Mouse (Mus musculus): ENCODE data around the gene Slc9a3. TPM values are rescaled to one million over a fixed set of nuclear protein-coding genes. Genes with fewer than 3 reads are reported as not detected.

The Slc9a3 gene
- polyA plus RNA-seq, 1 experiment from 2014 or later, result 0.10 TPM

Other genes with a start within 250 kb of the Slc9a3 start
- gene Trip13, start 183.7 kb upstream of the Slc9a3 start, polyA plus RNA-seq (2015; fragmentation: Nextera tagmentation; extraction: Ambion mirVana), result 10.2 and 11.0 TPM in 2 replicates
- gene Brd9, start 183.6 kb upstream of the Slc9a3 start, polyA plus RNA-seq (2015; fragmentation: Nextera tagmentation; extraction: Ambion mirVana), result 82.9 and 88.1 TPM in 2 replicates
- not detected in 2 replicates for gene Zdhhc11, start 157.6 kb upstream of the Slc9a3 start, polyA plus RNA-seq (2015; fragmentation: Nextera tagmentation; extraction: Ambion mirVana)
- 11.4 and 11.8 TPM in 2 replicates for gene Tppp, start 112.0 kb upstream of the Slc9a3 start, polyA plus RNA-seq (2015; fragmentation: Nextera tagmentation; extraction: Ambion mirVana)
- gene Cep72, start 59.2 kb upstream of the Slc9a3 start, polyA plus RNA-seq (2015; fragmentation: Nextera tagmentation; extraction: Ambion mirVana), result 6.5 and 7.8 TPM in 2 replicates
- gene Exoc3, start 87.3 kb downstream of the Slc9a3 start, polyA plus RNA-seq (2015; fragmentation: Nextera tagmentation; extraction: Ambion mirVana), result 117 TPM in 2 replicates
- gene Ahrr, start 170.9 kb downstream of the Slc9a3 start, polyA plus RNA-seq (2015; fragmentation: Nextera tagmentation; extraction: Ambion mirVana), result 0.26 and 0.64 TPM in 2 replicates
- gene Pdcd6, start 196.1 kb downstream of the Slc9a3 start, polyA plus RNA-seq (2015; fragmentation: Nextera tagmentation; extraction: Ambion mirVana), result 116 and 117 TPM in 2 replicates
- 231 and 234 TPM in 2 replicates for gene Sdha, start 228.8 kb downstream of the Slc9a3 start, polyA plus RNA-seq (2015; fragmentation: Nextera tagmentation; extraction: Ambion mirVana)
- 42.5 and 45.9 TPM in 2 replicates for gene Ccdc127, start 228.9 kb downstream of the Slc9a3 start, polyA plus RNA-seq (2015; fragmentation: Nextera tagmentation; extraction: Ambion mirVana)
- not detected in 2 replicates for gene Lrrc14b, start 242.5 kb downstream of the Slc9a3 start, polyA plus RNA-seq (2015; fragmentation: Nextera tagmentation; extraction: Ambion mirVana)